Mouse (Mus musculus) forebrain, embryonic 14.5 days (tissue): ENCODE results near the gene Amer2. TPM values are rescaled to one million over a fixed set of nuclear protein-coding genes. Genes with fewer than 3 reads are reported as not detected.

ENCODE experiments used
- polyA plus RNA-seq: library from polyadenylated mRNA; unstranded; fragments of >200 nt; fragmentation: Nextera tagmentation; extraction: Ambion mirVana; gene quantifications from 2 replicates; pipeline ENCODE4 v1.2.1, GENCODE M21; 2014

Amer2 gene
- polyA plus RNA-seq, 1 experiment from 2014 or later: 9.4 TPM

Other genes with a start within 250 kb of the Amer2 start
- gene Atp8a2, start 176.1 kb upstream of the Amer2 start, polyA plus RNA-seq: 13.0 and 22.7 TPM in 2 replicates
- gene Nupl1, start 121.8 kb upstream of the Amer2 start, polyA plus RNA-seq: not detected in 2 replicates
- gene Gm49336, start 121.8 kb upstream of the Amer2 start, polyA plus RNA-seq: 61.0 and 71.8 TPM in 2 replicates
- 68.2 and 74.9 TPM in 2 replicates for gene Mtmr6, start 108.0 kb upstream of the Amer2 start, polyA plus RNA-seq